Mouse (Mus musculus): ENCODE results near the gene Pacrg.

Gene Pacrg

GRCm38 (mm10) chr17:10454406-10454805 lies 385.7 kb downstream of the Pacrg start:
- DNase-seq (ENCODE audit: low spot score in 2 of 2), result no peak

- DNase-seq (ENCODE audit: low spot score in 2 of 2), result no peak
Measured at GRCm38 (mm10) chr17:10452801-10453200, 387.3 kb downstream of the Pacrg start.

- no peak for DNase-seq (ENCODE audit: low spot score in 2 of 2)
Measured at GRCm38 (mm10) chr17:10451306-10452077, 388.6 kb downstream of the Pacrg start.

- DNase-seq (ENCODE audit: low spot score in 2 of 2), result no peak
Measured at GRCm38 (mm10) chr17:10449800-10450299, 390.3 kb downstream of the Pacrg start.

- DNase-seq (ENCODE audit: low spot score in 2 of 2), result no peak
Measured at GRCm38 (mm10) chr17:10448417-10448816, 391.7 kb downstream of the Pacrg start.

- DNase-seq (ENCODE audit: low spot score in 2 of 2), result no peak
Measured at GRCm38 (mm10) chr17:10441501-10442111, 398.5 kb downstream of the Pacrg start.

- DNase-seq (ENCODE audit: low spot score in 2 of 2), result no peak
Measured at GRCm38 (mm10) chr17:10440961-10441360, 399.1 kb downstream of the Pacrg start.

- DNase-seq (ENCODE audit: low spot score in 2 of 2), result no peak
Measured at GRCm38 (mm10) chr17:10439815-10440214, 400.3 kb downstream of the Pacrg start.

GRCm38 (mm10) chr17:10434867-10435266 lies 405.2 kb downstream of the Pacrg start:
- no peak for DNase-seq (ENCODE audit: low spot score in 2 of 2)

GRCm38 (mm10) chr17:10432525-10433180 lies 407.5 kb downstream of the Pacrg start:
- no peak for DNase-seq (ENCODE audit: low spot score in 2 of 2)

- no peak for DNase-seq (ENCODE audit: low spot score in 2 of 2)
Measured at GRCm38 (mm10) chr17:10431849-10432524, 408.1 kb downstream of the Pacrg start.

GRCm38 (mm10) chr17:10430831-10431230 lies 409.3 kb downstream of the Pacrg start:
- no peak for DNase-seq (ENCODE audit: low spot score in 2 of 2)

GRCm38 (mm10) chr17:10429406-10429805 lies 410.7 kb downstream of the Pacrg start:
- no peak for DNase-seq (ENCODE audit: low spot score in 2 of 2)

GRCm38 (mm10) chr17:10425311-10425710 lies 414.8 kb downstream of the Pacrg start:
- DNase-seq (ENCODE audit: low spot score in 2 of 2), result no peak

- no peak for DNase-seq (ENCODE audit: low spot score in 2 of 2)
Measured at GRCm38 (mm10) chr17:10417558-10418253, 422.4 kb downstream of the Pacrg start.

GRCm38 (mm10) chr17:10416995-10417394 lies 423.1 kb downstream of the Pacrg start:
- no peak for DNase-seq (ENCODE audit: low spot score in 2 of 2)

- DNase-seq (ENCODE audit: low spot score in 2 of 2), result no peak
Measured at GRCm38 (mm10) chr17:10416101-10416500, 424.0 kb downstream of the Pacrg start.

- no peak for DNase-seq (ENCODE audit: low spot score in 2 of 2)
Measured at GRCm38 (mm10) chr17:10414383-10414782, 425.7 kb downstream of the Pacrg start.

GRCm38 (mm10) chr17:10413870-10414269 lies 426.2 kb downstream of the Pacrg start:
- DNase-seq (ENCODE audit: low spot score in 2 of 2), result no peak

- no peak for DNase-seq (ENCODE audit: low spot score in 2 of 2)
Measured at GRCm38 (mm10) chr17:10410597-10411476, 429.3 kb downstream of the Pacrg start.
